Mouse (Mus musculus): ENCODE measurements around the gene Sez6.

Gene Sez6

GRCm38 (mm10) chr11:77930751-77931540 lies at the start of gene Sez6:
Gene Sez6 (plus strand): TSS chr11:77930800.
- peak; percentile 75 for DNase-seq

GRCm38 (mm10) chr11:77884524-77885245 lies 45.9 kb upstream of the Sez6 start:
- DNase-seq = no peak

- DNase-seq = no peak
These were observed 45.4 kb upstream of the Sez6 start for GRCm38 (mm10) chr11:77885246-77885575.

- DNase-seq = no peak
These were observed 43.1 kb upstream of the Sez6 start for GRCm38 (mm10) chr11:77887373-77887960.

- no peak for DNase-seq
These were observed 41.8 kb upstream of the Sez6 start for GRCm38 (mm10) chr11:77888846-77889245.

GRCm38 (mm10) chr11:77889484-77889883 lies 41.1 kb upstream of the Sez6 start:
- DNase-seq = no peak

- DNase-seq = no peak
These were observed 39.8 kb upstream of the Sez6 start for GRCm38 (mm10) chr11:77890648-77891258.

GRCm38 (mm10) chr11:77892883-77893282 lies 37.7 kb upstream of the Sez6 start:
- DNase-seq = no peak

- DNase-seq = no peak
These were observed 37.3 kb upstream of the Sez6 start for GRCm38 (mm10) chr11:77893283-77893682.

GRCm38 (mm10) chr11:77893787-77894718 lies 36.5 kb upstream of the Sez6 start, which contains the start of gene Pipox:
Gene Pipox (minus strand): TSS chr11:77894096.
- peak; percentile 85 for DNase-seq

- no peak for DNase-seq
These were observed 35.6 kb upstream of the Sez6 start for GRCm38 (mm10) chr11:77894967-77895366.

GRCm38 (mm10) chr11:77896011-77896410 lies 34.6 kb upstream of the Sez6 start:
- DNase-seq = no peak

GRCm38 (mm10) chr11:77896480-77896819 lies 34.1 kb upstream of the Sez6 start:
- DNase-seq = no peak

GRCm38 (mm10) chr11:77896820-77897805 lies 33.5 kb upstream of the Sez6 start:
- DNase-seq = peak; percentile 40

- no peak for DNase-seq
These were observed 30.4 kb upstream of the Sez6 start for GRCm38 (mm10) chr11:77900187-77900586.

- no peak for DNase-seq
These were observed 29.9 kb upstream of the Sez6 start for GRCm38 (mm10) chr11:77900696-77901095.

- no peak for DNase-seq
These were observed 29.2 kb upstream of the Sez6 start for GRCm38 (mm10) chr11:77901366-77901765.

GRCm38 (mm10) chr11:77901775-77902355 lies 28.7 kb upstream of the Sez6 start:
- no peak for DNase-seq

- DNase-seq = no peak
These were observed 26.8 kb upstream of the Sez6 start for GRCm38 (mm10) chr11:77903761-77904160.

GRCm38 (mm10) chr11:77904707-77905106 lies 25.9 kb upstream of the Sez6 start:
- no peak for DNase-seq

Measured in cerebellum, adult 11 months (tissue).